Mouse (Mus musculus): ENCODE measurements around the gene Stk24. TPM values are rescaled to one million over a fixed set of nuclear protein-coding genes. Genes with fewer than 3 reads are reported as not detected.

Stk24 gene
- 219 to 243 TPM (median 236 TPM) in 4 replicates for total RNA-seq (2023; ENCODE audit: inconsistent age)

DNA sequence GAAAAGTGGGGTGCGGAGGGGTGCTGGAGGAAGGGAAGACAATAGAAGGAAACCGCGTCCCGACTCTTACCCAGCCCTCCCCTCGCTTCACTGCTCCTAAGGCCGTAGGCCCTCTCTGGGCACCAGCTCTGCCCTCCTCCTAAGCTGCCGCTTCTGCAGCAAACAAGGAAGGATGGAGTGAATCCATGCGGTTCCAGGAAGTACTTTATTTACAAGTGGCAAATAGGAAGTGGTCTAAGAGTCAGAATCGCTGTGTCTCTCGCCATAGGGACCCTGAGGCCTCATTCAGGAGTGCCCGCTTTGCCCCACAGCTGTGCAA is at the start of gene Stk24:
Stk24 (minus strand) TSS at position 185 of the 319 bp plus-strand sequence.

Other genes with a start within 250 kb of the Stk24 start
- gene Slc15a1, start 125.2 kb upstream of the Stk24 start, total RNA-seq (2023; ENCODE audit: inconsistent age) = not detected in 4 replicates